Mouse (Mus musculus) erythroblast, embryonic 14.5 days (primary cell): ENCODE data around the gene Macrod2.

Experiments
- GATA1 ChIP-seq: IDR thresholded peaks from 2 replicates; pipeline ENCODE4 v1.6.1; 2012; ENCODE audit warnings: low read length, inconsistent platforms, mixed read lengths
- TAL1 ChIP-seq: IDR thresholded peaks from 3 replicates; pipeline ENCODE4 v1.6.1; 2012; ENCODE audit warnings: low read length, inconsistent platforms, mixed read lengths

GRCm38 (mm10) chr2:142407341-142407740 is 2012.2 kb downstream of the Macrod2 start:
- TF ChIP-seq GATA1 (no peak), TAL1 (no peak)
